Mouse (Mus musculus) cortical plate, adult 2 months (tissue): ENCODE results near the gene Sertad3.

Experiments used
- CTCF ChIP-seq: fragments of 200-500 bp; IDR thresholded peaks from 2 replicates; pipeline ENCODE4 v1.5.1; 2011; ENCODE audit warnings: mild to moderate bottlenecking, control low read depth, low read length; ENCODE audit not compliant: insufficient read depth; ENCODE audit errors: extremely low read depth
- POLR2A ChIP-seq: fragments of 200-500 bp; IDR thresholded peaks from 2 replicates; pipeline ENCODE4 v1.6.1; 2011; ENCODE audit warnings: mild to moderate bottlenecking, low read length, control low read depth; ENCODE audit not compliant: insufficient read depth; ENCODE audit errors: extremely low read depth

GRCm38 (mm10) chr7:27483860-27484259, 10.3 kb downstream of the Sertad3 start:
- TF ChIP-seq CTCF = no peak
- no peak for TF ChIP-seq POLR2A
